Mouse (Mus musculus) MEL-GATA-1-ER (cell line): ENCODE data around the gene Nsd1.
A peak's percentile ranks its signal among the peaks of the same experiment; 100 is the strongest.

Source experiments
- DNase-seq: peaks from one replicate; pipeline ENCODE4 v3.0.0-alpha.2; 2012; ENCODE audit warnings: low read depth; ENCODE audit errors: extremely low read depth

Gene Nsd1

GRCm38 (mm10) chr13:55329109-55329682, 119.6 kb downstream of the Nsd1 start:
- no peak for DNase-seq

DNA sequence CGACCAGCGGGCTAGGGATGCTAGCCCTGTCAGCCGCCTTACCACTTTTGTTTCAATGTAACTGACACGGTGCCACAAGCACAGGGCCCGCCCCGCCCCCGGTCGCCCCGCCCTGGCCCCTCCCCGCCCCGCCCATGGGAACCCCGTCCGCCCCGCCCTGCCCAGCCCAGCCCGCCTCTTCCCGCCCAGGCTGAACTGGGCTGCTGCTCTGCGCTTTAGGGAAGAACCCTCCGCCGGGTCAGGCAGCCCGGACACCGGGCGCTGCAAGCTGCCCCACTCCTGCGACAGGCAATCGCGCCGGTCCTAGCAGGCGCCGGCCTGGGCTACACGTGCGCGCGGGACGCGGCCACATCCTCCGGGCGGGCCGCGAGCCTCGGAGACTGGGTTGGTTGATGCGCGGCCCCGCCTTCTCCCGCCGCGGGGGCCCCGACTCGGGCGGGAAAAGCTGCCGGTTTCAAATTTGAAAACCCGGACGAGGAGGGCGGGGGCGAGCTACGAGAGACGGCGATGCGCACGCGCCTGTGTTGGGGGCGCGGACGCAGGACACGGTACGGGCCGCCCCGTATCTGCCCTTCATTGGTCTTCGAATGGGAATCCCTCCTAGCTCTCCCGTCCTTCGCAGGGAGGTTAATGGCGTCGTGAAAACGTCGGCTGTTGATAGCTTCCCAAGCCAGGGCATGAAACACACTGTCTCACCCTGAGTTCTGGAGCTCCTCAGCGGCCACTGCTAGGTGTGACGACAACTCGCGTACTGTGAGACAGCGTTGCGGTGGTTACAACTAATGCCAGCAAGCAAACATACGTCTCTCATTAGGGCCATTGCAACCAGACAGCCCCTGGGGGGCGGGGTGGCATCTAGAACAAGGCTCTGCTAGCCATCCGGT, 120.3 kb downstream of the Nsd1 start, which contains the start of gene Mxd3:
Gene Mxd3 (minus strand): TSS at position 141 of the 884 bp plus-strand sequence.
- DNase-seq, result peak; percentile 77

GRCm38 (mm10) chr13:55330567-55331400, 121.2 kb downstream of the Nsd1 start:
- no peak for DNase-seq

GRCm38 (mm10) chr13:55332331-55332730, 122.7 kb downstream of the Nsd1 start:
- no peak for DNase-seq

GRCm38 (mm10) chr13:55335701-55336100, 126.1 kb downstream of the Nsd1 start:
- DNase-seq, result no peak

DNA sequence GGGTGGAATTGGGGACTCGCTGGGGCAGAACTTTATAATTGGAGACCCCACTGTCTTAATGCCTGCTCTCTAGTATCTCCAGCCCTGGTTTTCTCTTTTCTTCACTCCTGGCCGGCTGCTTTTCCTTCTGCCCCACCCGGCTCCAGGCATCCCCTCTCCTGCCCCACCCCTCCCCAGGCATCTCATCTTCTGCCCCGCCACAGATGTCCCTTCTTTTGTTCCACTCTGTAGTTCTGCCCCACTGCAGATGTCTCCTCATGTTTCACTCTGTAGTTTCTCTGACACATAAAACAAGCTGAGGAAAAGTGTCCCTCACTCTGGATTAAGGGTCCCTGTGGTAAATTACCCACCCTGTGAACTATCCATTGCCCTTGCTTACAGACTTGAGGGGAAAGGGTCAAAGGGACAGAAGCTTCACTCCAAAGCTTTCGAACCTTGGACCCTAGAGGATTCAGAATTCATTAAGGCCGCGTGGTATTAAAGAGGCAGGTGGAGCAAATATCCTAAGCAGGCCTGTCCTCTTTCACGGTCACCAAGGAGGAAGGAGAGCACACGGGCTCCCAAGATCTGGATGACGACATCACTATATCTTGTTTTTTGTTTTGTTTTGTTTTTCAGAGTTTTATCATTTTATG, 127.9 kb downstream of the Nsd1 start:
- no peak for DNase-seq

- DNase-seq, result no peak
Observed at GRCm38 (mm10) chr13:55338131-55339054, 128.8 kb downstream of the Nsd1 start.

- DNase-seq, result no peak
Observed at GRCm38 (mm10) chr13:55339259-55339658, 129.7 kb downstream of the Nsd1 start.

DNA sequence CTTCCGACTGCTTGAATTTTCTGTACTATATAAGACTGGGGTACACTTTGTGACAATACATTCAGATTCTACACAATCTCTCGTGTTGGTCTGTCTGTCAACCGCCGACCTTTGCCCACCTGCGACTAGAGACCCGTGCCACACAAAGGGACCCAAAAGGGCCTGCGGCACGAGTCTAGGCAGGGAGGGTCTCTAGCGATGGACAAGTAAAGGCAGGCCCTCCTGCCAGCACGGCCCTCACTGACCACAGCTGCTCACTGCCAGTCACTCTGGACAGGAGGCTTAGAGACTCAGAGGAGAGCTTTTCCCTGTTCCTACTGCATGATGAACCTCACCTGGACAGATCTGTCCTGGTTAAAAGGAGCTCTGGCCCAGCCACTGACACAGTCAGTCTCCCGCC, 132.9 kb downstream of the Nsd1 start:
- no peak for DNase-seq

DNA sequence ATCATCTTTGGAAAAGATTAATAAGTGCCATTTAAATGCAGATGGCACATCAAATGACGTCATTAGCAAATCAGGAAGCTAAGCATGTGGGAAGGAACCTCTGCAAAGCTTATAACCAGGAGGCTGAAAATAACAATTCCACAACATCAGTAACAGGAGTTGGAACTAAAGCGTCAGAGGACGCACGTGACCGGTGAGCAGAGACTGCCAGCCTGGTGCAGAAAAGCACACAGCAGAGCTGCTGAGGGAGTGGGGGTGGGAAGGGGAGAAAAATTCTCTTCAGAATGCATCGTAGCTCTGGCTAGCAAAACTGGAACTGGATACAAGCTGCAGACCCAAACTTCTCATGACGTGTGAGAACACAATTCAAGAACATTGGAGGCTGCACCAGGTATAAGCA, 134.7 kb downstream of the Nsd1 start:
- no peak for DNase-seq

DNA sequence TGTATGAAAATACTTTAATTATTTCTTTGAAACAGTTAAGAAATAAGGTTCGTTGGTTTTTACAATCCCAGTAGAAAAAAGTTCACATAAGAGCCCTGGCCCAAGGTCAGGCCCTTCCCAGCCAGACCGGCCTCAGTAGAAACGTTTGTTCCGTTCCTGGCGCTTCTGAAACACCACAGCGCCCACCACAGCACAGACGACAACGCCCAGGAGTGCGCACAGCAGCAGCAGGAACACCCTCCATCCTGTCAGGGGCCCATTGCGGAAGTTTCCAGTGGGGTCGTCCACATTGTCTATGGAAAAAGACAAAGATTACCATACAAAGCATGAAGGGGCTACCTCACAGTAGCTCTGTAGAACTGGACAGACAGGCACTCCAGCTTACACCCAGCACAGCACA, 137.2 kb downstream of the Nsd1 start:
- no peak for DNase-seq

GRCm38 (mm10) chr13:55361145-55361544, 151.6 kb downstream of the Nsd1 start:
- no peak for DNase-seq

DNA sequence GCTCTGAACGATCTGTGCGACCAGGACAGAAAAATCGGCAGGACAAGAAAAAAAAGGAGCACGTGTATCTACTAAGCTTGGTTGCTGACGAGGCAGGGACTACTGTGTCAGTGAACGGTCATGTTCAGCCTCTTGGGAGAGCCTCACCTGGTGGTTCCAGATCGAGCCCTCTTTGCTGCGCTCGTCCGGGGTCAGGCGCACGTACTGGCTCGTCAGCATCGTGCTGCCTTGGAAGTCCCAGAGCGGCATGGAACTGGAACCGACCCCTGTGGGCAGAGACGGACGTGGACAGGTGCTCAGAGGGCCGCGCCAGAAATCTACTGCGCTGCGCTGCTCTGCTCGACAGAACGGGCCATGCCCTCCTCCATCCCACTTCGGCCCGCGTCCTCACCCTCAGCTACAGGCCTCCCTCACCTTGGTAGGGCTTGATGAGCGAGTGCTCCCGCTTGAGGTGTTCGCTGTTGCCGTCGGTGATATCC, 152.4 kb downstream of the Nsd1 start:
- peak; percentile 18 for DNase-seq

DNA sequence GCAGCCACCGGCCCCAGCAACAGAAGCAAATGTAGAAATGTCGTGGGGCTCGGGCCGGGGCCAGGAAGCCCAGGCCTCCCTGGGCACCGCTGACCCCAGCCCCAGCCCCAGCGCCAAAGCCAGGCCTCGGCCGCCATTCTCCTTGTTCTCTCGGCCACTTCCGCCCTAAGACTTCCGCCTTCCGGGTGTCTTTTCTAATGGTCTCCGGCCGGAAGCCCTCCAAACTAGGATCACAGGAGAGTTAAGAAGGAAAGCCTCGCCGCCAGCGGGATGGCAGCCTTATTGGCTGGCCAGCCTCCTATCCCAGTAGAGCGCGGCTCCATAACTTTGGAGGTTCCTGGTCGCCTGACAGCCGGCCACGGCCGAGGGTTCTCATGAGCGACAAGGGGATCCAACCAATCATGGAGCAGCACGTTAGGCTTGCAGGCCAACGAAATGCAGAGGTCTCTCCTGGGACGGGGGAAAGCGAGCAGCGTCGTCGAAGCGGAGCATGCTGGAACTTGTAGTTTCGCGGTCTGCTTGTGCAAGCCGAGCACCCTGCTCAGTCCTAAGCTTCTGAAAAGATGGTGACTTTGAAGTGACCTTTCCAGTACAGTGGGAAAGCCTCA, 153.0 kb downstream of the Nsd1 start, which contains the start of gene Lman2:
Gene Lman2 (minus strand): TSS at position 331 of the 608 bp plus-strand sequence.
- DNase-seq, result peak; percentile 99
